Mouse (Mus musculus) hindbrain, embryonic 12.5 days (tissue): Measurements from ENCODE around the gene Adam10. TPM values are rescaled to one million over a fixed set of nuclear protein-coding genes. Genes with fewer than 3 reads are reported as not detected.

Experiments used
- ATAC-seq: fragments of 200-750 bp; cut with Nextera tagmentation; 2 replicates; pipeline ENCODE4 v1.8.0; 2017; ENCODE audit warnings: moderate TSS enrichment; ENCODE audit not compliant: low FRiP score
- H3K27ac ChIP-seq: fragments of 300-500 bp; sonication (generic); 2 replicates; pipeline ENCODE4 v1.5.1; 2016; ENCODE audit warnings: mild to moderate bottlenecking
- H3K27me3 ChIP-seq: fragments of 300-500 bp; sonication (generic); 2 replicates; pipeline ENCODE4 v1.6.1; 2016; ENCODE audit warnings: mild to moderate bottlenecking
- H3K36me3 ChIP-seq: fragments of 300-500 bp; sonication (generic); 2 replicates; pipeline ENCODE4 v1.6.1; 2016; ENCODE audit warnings: mild to moderate bottlenecking
- H3K4me1 ChIP-seq: fragments of 300-500 bp; sonication (generic); 2 replicates; pipeline ENCODE4 v1.6.1; 2016
- H3K4me2 ChIP-seq: fragments of 300-500 bp; sonication (generic); replicated peaks from 2 replicates; pipeline ENCODE4 v1.6.1; 2016; ENCODE audit warnings: mild to moderate bottlenecking
- H3K4me3 ChIP-seq: fragments of 300-500 bp; sonication (generic); 2 replicates; pipeline ENCODE4 v1.5.1; 2016; ENCODE audit warnings: mild to moderate bottlenecking
- H3K9ac ChIP-seq: fragments of 300-500 bp; sonication (generic); 2 replicates; pipeline ENCODE4 v1.6.1; 2016; ENCODE audit warnings: mild to moderate bottlenecking, moderate library complexity
- H3K9me3 ChIP-seq: fragments of 300-500 bp; sonication (generic); replicated peaks from 2 replicates; pipeline ENCODE4 v1.6.1; 2016; ENCODE audit warnings: mild to moderate bottlenecking
- WGBS: fragments of 180-500 bp; shearing (Covaris S2); methylation state at CpG from one replicate; pipeline ENCODE4 v1.1.7; 2016; 5-methylcytosine and 5-hydroxymethylcytosine counted together
- microRNA-seq: library from miRNA; unstranded; fragments of <30 nt; microRNA quantifications from one replicate; pipeline ENCODE4, GENCODE M21; 2017
- polyA plus RNA-seq: library from polyadenylated mRNA; unstranded; fragments of >200 nt; fragmentation: Nextera tagmentation; extraction: Ambion mirVana; gene quantifications from 2 replicates; pipeline ENCODE4 v1.2.1, GENCODE M21; 2016

Adam10 gene
- polyA plus RNA-seq, 1 experiment from 2014 or later = 88.4 TPM

GRCm38 (mm10) chr9:70801761-70802160 lies 123.0 kb downstream of the Adam10 start:
- 83% methylated on average over 3 of the region's 3 CpGs for WGBS

GRCm38 (mm10) chr9:70802816-70803215 lies 124.0 kb downstream of the Adam10 start:
- H3K36me3 ChIP-seq = no peaks in the 10 kb centered on the region
- H3K27ac ChIP-seq = no peak overlapping the region
- ATAC-seq = no peak
- H3K9ac ChIP-seq = no peak overlapping the region
- peaks cover 8% of the 10 kb centered on the region; the same call in 1 of the 2 replicates for H3K4me1 ChIP-seq
- no peak overlapping the region for H3K4me3 ChIP-seq
- H3K27me3 ChIP-seq = no peaks in the 10 kb centered on the region
- H3K4me2 ChIP-seq = no peak overlapping the region
- 84% methylated on average over 3 of the region's 3 CpGs for WGBS
- no peaks in the 10 kb centered on the region for H3K9me3 ChIP-seq

More at GRCm38 (mm10) chr9:70801761-70802160, 123.0 kb downstream of the Adam10 start:
- ATAC-seq = no peak
- Histone ChIP-seq H3K4me3 (no peak overlapping the region), H3K27ac (no peak overlapping the region), H3K9ac (no peak overlapping the region), H3K9me3 (no peaks in the 10 kb centered on the region), H3K4me2 (no peak overlapping the region), H3K27me3 (no peaks in the 10 kb centered on the region), H3K36me3 (no peaks in the 10 kb centered on the region), H3K4me1 (peaks cover 8% of the 10 kb centered on the region; the same call in 1 of the 2 replicates)

GRCm38 (mm10) chr9:70806069-70806468 lies 127.3 kb downstream of the Adam10 start:
- 78% methylated on average over 1 of the region's 1 CpGs for WGBS
- Histone ChIP-seq H3K4me2 (no peak overlapping the region), H3K9me3 (no peaks in the 10 kb centered on the region), H3K27me3 (no peaks in the 10 kb centered on the region), H3K4me1 (peaks cover under 1% of the 10 kb centered on the region; the same call in 1 of the 2 replicates), H3K27ac (no peak overlapping the region), H3K9ac (no peak overlapping the region), H3K36me3 (no peaks in the 10 kb centered on the region), H3K4me3 (no peak overlapping the region)
- ATAC-seq = no peak

- H3K4me2 ChIP-seq = no peak overlapping the region
- 64% methylated on average over 11 of the region's 11 CpGs for WGBS
- no peak overlapping the region for H3K4me3 ChIP-seq
- H3K4me1 ChIP-seq = no peaks in the 10 kb centered on the region; the same call in 1 of the 2 replicates
- ATAC-seq = no peak
- no peaks in the 10 kb centered on the region for H3K36me3 ChIP-seq
- no peaks in the 10 kb centered on the region for H3K9me3 ChIP-seq
- no peak overlapping the region for H3K9ac ChIP-seq
- H3K27ac ChIP-seq = no peak overlapping the region
- no peaks in the 10 kb centered on the region for H3K27me3 ChIP-seq
These were observed 128.9 kb downstream of the Adam10 start for GRCm38 (mm10) chr9:70807714-70808113.

GRCm38 (mm10) chr9:70812551-70812950 lies 133.8 kb downstream of the Adam10 start:
- Histone ChIP-seq H3K27me3 (no peaks in the 10 kb centered on the region), H3K9me3 (no peaks in the 10 kb centered on the region), H3K27ac (no peak overlapping the region), H3K4me3 (no peak overlapping the region), H3K9ac (no peak overlapping the region), H3K4me2 (no peak overlapping the region), H3K4me1 (peaks cover 15% of the 10 kb centered on the region), H3K36me3 (no peaks in the 10 kb centered on the region)
- 95% methylated on average over 12 of the region's 12 CpGs for WGBS
- ATAC-seq = no peak

GRCm38 (mm10) chr9:70816701-70817305 lies 138.0 kb downstream of the Adam10 start:
- H3K9me3 ChIP-seq = no peaks in the 10 kb centered on the region
- WGBS = 63% methylated on average over 14 of the region's 14 CpGs
- no peak overlapping the region for H3K4me3 ChIP-seq
- no peak overlapping the region for H3K4me2 ChIP-seq
- H3K4me1 ChIP-seq = peaks cover 17% of the 10 kb centered on the region
- H3K27ac ChIP-seq = no peak overlapping the region
- no peaks in the 10 kb centered on the region for H3K36me3 ChIP-seq
- H3K27me3 ChIP-seq = no peaks in the 10 kb centered on the region
- H3K9ac ChIP-seq = no peak overlapping the region
- no peak for ATAC-seq

GRCm38 (mm10) chr9:70817396-70817795 lies 138.6 kb downstream of the Adam10 start:
- Histone ChIP-seq H3K4me1 (peaks cover 17% of the 10 kb centered on the region), H3K9ac (no peak overlapping the region), H3K4me2 (no peak overlapping the region), H3K27me3 (no peaks in the 10 kb centered on the region), H3K36me3 (no peaks in the 10 kb centered on the region), H3K9me3 (no peaks in the 10 kb centered on the region), H3K4me3 (no peak overlapping the region), H3K27ac (no peak overlapping the region)
- no peak for ATAC-seq
- whole genome bisulfite sequencing = 12% methylated on average over 1 of the region's 1 CpGs

- ATAC-seq = no peak
- no peaks in the 10 kb centered on the region for H3K27me3 ChIP-seq
- H3K9me3 ChIP-seq = no peaks in the 10 kb centered on the region
- no peak overlapping the region for H3K4me2 ChIP-seq
- H3K4me3 ChIP-seq = no peak overlapping the region
- H3K9ac ChIP-seq = no peak overlapping the region
- H3K36me3 ChIP-seq = no peaks in the 10 kb centered on the region
- H3K4me1 ChIP-seq = peaks cover 17% of the 10 kb centered on the region
- no peak overlapping the region for H3K27ac ChIP-seq
- 81% methylated on average over 14 of the region's 14 CpGs for WGBS
These were observed 139.9 kb downstream of the Adam10 start for GRCm38 (mm10) chr9:70818739-70819138.

GRCm38 (mm10) chr9:70824103-70824502 lies 145.3 kb downstream of the Adam10 start:
- 83% methylated on average over 3 of the region's 3 CpGs for WGBS
- Histone ChIP-seq H3K36me3 (no peaks in the 10 kb centered on the region), H3K4me2 (no peak overlapping the region), H3K27me3 (no peaks in the 10 kb centered on the region), H3K27ac (no peak overlapping the region), H3K4me1 (no peaks in the 10 kb centered on the region), H3K9ac (no peak overlapping the region), H3K4me3 (no peak overlapping the region), H3K9me3 (no peaks in the 10 kb centered on the region)
- ATAC-seq = no peak

- ATAC-seq = no peak
- H3K4me2 ChIP-seq = no peak overlapping the region
- no peaks in the 10 kb centered on the region for H3K36me3 ChIP-seq
- H3K4me3 ChIP-seq = no peak overlapping the region
- no peak overlapping the region for H3K27ac ChIP-seq
- H3K9ac ChIP-seq = no peak overlapping the region
- 91% methylated on average over 6 of the region's 6 CpGs for WGBS
- H3K9me3 ChIP-seq = no peaks in the 10 kb centered on the region
- no peaks in the 10 kb centered on the region for H3K27me3 ChIP-seq
- H3K4me1 ChIP-seq = no peaks in the 10 kb centered on the region
These were observed 149.1 kb downstream of the Adam10 start for GRCm38 (mm10) chr9:70827911-70828310.

Small RNA genes within 50 kb of the gene (microRNA-seq; reads per million reads assigned to microRNA genes)
- gene Gm25149 = not detected

Other genes starting within 250 kb of the Adam10 start
- gene Rnf111, start 175.3 kb upstream of the Adam10 start, polyA plus RNA-seq = 43.7 and 44.6 TPM in 2 replicates
- gene Sltm, start 136.2 kb upstream of the Adam10 start, polyA plus RNA-seq = 79.6 and 80.3 TPM in 2 replicates
- 0.49 and 0.82 TPM in 2 replicates for gene Gm10642, start 22.7 kb upstream of the Adam10 start, polyA plus RNA-seq
- 21.5 and 23.5 TPM in 2 replicates for gene Mindy2, start 21.8 kb upstream of the Adam10 start, polyA plus RNA-seq